Mouse (Mus musculus): ENCODE results near the gene Itpripl2. TPM values are rescaled to one million over a fixed set of nuclear protein-coding genes. Genes with fewer than 3 reads are reported as not detected.

Gene Itpripl2
- polyA plus RNA-seq (2012; rRNA removed; ENCODE audit: low replicate concordance) = 14.2 and 15.2 TPM in 2 replicates

GRCm38 (mm10) chr7:118491431-118492147, at the start of gene Itpripl2:
Gene Itpripl2 (minus strand): TSS chr7:118491975.

GRCm38 (mm10) chr7:118533178-118533578, 41.4 kb upstream of the Itpripl2 start, which contains the start of gene Coq7:
Gene Coq7 (minus strand): TSS chr7:118533356.

DNA sequence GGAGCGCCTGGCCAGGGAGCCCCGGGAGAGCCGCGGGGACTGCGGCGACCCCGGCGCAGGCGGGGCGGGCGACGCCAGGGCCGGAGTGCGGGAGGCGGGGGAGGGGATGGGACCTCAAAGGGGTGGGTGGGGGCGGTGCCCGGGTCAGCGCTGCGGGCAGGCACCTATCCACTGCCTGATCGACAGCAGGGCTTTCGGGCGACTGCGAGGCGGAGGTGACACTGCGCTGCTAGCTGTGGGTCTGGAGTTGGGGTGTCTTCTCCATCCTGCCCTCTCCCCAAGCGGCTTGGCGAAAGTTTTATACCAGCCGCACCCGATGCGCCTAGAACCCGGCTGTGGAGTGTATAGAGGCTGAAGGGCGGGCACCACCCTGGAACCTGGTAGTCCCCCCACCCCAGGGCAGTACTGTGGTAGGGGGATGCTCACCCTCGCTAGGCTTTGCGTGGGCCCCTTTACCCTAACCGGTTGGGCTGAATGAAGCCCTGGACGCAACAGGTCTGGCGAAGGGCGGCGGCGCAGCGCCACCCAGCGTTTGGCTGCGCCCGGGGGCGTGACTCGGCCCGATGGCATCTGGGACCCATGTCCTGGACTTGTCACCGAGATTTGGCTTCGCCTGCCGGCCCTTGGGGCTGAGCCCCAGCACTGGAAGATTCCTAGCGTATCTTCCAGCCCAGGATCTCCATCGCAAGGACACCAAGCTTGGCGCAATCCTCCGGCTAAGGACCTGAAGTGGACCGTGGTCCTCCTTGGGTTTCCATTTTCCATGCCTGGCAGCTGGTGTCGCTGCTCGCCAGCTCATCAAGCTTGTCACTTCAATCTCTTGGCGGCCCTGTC, 43.4 kb downstream of the Itpripl2 start, which contains the start of gene Syt17:
TSS of gene Syt17 (minus strand) at position 89 of the 834 bp plus-strand sequence.

Other genes starting within 250 kb of the Itpripl2 start
- gene Smg1, start 248.3 kb downstream of the Itpripl2 start, polyA plus RNA-seq (2012; rRNA removed; ENCODE audit: low replicate concordance) = 27.5 and 46.6 TPM in 2 replicates
- 0.60 and 0.98 TPM in 2 replicates for gene Syt17, start 43.8 kb downstream of the Itpripl2 start, polyA plus RNA-seq (2012; rRNA removed; ENCODE audit: low replicate concordance)
- gene Coq7, start 41.4 kb upstream of the Itpripl2 start, polyA plus RNA-seq (2012; rRNA removed; ENCODE audit: low replicate concordance) = 50.3 and 63.5 TPM in 2 replicates
- 0.73 and 1.1 TPM in 2 replicates for gene Tmc7, start 92.8 kb upstream of the Itpripl2 start, polyA plus RNA-seq (2012; rRNA removed; ENCODE audit: low replicate concordance)
- 0.37 and 1.8 TPM in 2 replicates for gene Tmc5, start 105.3 kb upstream of the Itpripl2 start, polyA plus RNA-seq (2012; rRNA removed; ENCODE audit: low replicate concordance)
- 128 and 138 TPM in 2 replicates for gene Gde1, start 213.8 kb upstream of the Itpripl2 start, polyA plus RNA-seq (2012; rRNA removed; ENCODE audit: low replicate concordance)
- 1.9 and 7.0 TPM in 2 replicates for gene Ccp110, start 220.6 kb upstream of the Itpripl2 start, polyA plus RNA-seq (2012; rRNA removed; ENCODE audit: low replicate concordance)
- 58.2 and 67.9 TPM in 2 replicates for gene Vps35l, start 248.3 kb upstream of the Itpripl2 start, polyA plus RNA-seq (2012; rRNA removed; ENCODE audit: low replicate concordance)

Data from subcutaneous adipose tissue, adult 2 months (tissue).